Mouse (Mus musculus) neutrophil, adult 5-6 weeks (primary cell): ENCODE data around the gene Atp5g1. TPM values are rescaled to one million over a fixed set of nuclear protein-coding genes. Genes with fewer than 3 reads are reported as not detected.
A peak's percentile ranks its signal among the peaks of the same experiment; 100 is the strongest.

Source experiments
- ATAC-seq: fragments of 151-379, 151-347 bp; 2 replicates; pipeline ENCODE4 v1.8.0; 2017; ENCODE audit warnings: mild to moderate bottlenecking, moderate TSS enrichment; ENCODE audit not compliant: insufficient number of reproducible peaks, poor library complexity, low FRiP score, severe bottlenecking; ENCODE audit errors: extremely low read depth
- total RNA-seq: library from RNA; stranded (forward); fragments of 200-1000 nt; gene quantifications from 2 replicates; pipeline ENCODE4 v1.2.3, GENCODE M21; 2017

Gene Atp5g1
- total RNA-seq, 1 experiment from 2014 or later = 7.6 TPM

GRCm38 (mm10) chr11:96074351-96075176, 906 bp downstream of the Atp5g1 start:
- no peak for ATAC-seq

DNA sequence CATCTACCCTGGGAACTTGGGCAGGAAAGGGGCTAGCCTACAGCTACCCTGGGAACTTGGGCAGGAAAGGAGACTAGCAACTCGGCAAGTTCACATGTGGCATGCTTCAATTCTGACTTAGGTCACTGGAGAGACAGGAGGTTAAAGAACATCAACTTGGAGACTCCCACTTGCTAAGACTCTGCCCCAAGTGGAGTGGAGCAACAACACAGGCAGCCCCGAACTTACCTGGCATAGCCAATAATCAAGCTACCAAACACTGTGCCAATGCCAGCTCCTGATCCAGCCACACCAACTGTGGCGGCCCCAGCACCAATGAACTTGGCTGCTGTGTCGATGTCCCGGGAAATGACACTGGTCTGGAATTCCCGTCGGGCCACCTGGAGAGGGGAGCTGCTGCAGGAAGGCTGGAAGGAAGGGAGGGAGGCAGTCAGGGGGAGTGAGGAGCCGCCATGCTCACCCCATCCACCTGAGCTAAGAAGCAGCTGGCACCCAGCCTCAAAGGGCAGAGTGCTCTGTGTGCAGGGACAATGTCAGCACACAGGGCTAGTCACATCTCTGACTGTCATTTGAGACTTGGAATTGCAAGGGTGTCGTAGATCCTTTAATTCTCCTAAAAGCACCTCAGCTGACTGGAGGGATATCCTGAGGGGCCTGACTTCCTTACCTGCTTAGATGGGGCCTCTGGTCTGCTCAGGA, 2.0 kb downstream of the Atp5g1 start:
- ATAC-seq = no peak

DNA sequence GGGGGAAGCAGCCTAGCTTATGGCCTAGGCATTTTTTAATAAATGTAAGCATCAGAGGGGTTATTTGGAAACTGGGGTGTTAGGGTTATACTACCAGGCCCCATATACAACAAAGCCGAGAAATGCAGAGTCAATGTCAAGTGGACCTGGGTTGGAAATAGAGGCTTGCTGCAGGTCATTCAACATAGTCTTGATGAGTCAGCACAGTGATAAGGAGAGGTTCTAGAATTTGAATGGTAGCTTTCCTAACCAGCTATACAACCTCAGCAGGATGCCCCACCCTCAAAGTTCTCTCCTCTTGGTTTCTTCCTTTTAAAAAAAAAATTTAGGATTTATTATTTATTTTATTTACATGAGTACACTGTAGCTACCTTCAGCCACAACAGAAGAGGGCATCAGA, 4.5 kb downstream of the Atp5g1 start:
- no peak for ATAC-seq

DNA sequence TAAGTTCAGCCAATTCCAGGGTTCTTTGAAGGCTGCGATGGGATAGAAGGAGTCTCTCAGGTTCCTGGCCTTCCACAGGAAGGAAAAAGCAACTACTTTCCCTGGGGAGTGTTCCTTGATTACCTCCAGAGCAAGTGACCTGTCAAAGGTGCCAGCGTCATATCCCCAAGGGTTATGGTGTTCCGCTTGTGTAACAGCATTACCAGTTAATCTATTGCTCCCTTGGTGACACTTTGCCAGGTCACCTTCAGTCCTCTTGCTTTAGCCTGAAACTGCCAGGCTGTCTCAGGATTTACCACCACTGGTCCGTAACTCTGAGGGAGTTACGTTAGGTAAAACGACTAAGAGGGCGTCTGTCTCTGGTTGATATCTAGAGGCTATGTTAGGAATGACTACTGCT, 5.1 kb downstream of the Atp5g1 start:
- ATAC-seq = no peak

- ATAC-seq = no peak
Measured at GRCm38 (mm10) chr11:96068231-96068630, 7.2 kb downstream of the Atp5g1 start.

- ATAC-seq = peak; percentile 95
Measured at GRCm38 (mm10) chr11:96065215-96065911, 10.1 kb downstream of the Atp5g1 start, which contains the start of gene Ube2z. Ube2z (minus strand) TSS chr11:96065388.

GRCm38 (mm10) chr11:96064521-96065214, 10.8 kb downstream of the Atp5g1 start:
- ATAC-seq = peak; percentile 24; the same call in 1 of the 2 replicates

DNA sequence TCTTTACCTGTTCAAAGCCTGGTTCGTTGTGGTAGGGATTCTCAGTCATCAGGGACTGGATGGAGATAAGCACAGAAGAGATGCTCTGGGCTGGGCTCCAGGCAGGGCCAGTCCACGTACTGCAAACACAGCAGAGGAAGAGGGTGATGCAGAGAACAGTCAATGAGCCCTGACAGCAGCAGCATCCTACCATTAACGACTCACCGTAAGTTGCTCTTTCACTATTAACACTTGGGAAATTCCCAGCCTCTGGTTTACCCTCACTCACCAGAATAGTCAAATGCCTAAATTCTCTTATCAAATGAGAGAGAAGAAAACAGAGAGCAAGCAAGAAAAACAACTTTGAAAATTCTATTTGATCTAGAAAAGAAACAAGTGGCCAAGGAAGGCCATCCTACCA, 17.2 kb downstream of the Atp5g1 start:
- no peak for ATAC-seq

- ATAC-seq = no peak
Measured at GRCm38 (mm10) chr11:96050854-96051253, 24.6 kb downstream of the Atp5g1 start.

GRCm38 (mm10) chr11:96049939-96050338, 25.5 kb downstream of the Atp5g1 start:
- ATAC-seq = no peak

- no peak for ATAC-seq
Measured at GRCm38 (mm10) chr11:96047469-96048373, 27.7 kb downstream of the Atp5g1 start.

GRCm38 (mm10) chr11:96046793-96047192, 28.7 kb downstream of the Atp5g1 start:
- no peak for ATAC-seq

DNA sequence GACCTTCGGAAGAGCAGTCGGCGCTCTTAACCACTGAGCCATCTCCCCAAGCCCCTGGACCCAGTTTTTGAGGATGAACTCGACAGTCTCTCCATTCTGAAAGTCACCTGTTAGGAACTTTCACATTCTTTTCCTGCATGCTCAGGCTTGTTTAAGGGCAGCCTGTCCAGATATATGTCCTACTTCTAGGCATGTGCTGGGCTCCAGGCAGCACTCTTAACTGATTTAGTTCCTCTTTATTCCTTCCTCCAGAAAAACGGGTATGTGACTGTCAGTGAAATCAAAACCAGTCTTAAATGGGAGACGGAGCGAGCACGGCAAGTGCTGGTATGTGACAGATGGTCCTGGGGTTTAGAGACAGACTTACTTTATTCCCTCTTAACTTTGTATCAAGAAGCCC, 29.4 kb downstream of the Atp5g1 start:
- no peak for ATAC-seq

DNA sequence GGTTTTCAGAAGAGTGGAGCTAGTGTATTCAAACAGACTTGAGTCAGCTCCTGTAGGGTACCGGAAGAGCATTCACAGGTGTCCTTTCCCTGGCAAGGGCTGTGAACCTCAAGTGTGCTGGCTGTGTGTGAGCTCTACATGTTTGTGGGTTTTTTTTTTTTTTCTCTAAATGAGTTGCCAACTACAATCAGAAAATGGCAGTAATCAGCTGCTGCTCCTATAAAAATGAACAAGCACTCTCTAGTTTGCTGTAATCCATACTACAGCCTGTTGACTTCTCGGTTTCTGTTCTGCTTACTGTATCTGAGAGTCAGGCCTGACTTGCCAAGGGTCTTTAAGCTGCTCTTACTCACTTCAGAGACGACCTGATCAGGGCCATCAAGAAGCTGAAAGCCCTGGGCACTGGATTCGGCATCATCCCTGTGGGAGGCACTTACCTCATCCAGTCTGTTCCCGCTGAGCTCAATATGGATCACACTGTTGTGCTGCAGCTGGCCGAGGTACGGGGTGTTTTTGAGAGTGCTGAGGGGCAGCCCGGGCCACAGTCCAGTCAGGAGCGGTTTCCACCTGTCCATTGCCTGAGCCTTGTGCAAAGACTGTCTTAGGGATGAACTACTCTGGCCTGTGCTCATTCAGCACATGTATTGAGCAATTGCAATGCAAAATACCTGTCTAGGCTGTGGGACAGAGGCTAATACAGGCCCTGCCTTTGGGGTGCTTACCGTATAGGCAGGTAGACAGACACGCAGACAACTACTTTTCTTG, 30.5 kb downstream of the Atp5g1 start:
- no peak for ATAC-seq

DNA sequence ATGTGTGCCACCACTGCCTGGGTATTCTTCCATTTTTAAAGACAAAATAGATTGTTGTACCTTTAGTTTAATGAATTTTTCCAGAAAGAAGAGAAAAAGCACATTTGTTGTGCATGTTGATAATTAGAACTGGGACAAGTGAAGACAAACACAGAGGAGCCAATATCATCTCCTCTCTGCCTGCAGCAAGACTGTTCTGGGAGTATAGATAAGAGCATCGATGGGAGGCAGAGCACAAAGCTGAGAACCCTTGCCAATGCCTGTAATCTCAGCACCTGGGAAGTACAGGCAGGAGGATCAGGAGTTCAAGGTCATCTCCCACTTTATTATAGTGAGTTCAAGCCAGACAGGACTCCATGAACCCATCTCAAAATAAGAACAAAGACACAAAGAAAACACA, 36.9 kb downstream of the Atp5g1 start:
- ATAC-seq = no peak

DNA sequence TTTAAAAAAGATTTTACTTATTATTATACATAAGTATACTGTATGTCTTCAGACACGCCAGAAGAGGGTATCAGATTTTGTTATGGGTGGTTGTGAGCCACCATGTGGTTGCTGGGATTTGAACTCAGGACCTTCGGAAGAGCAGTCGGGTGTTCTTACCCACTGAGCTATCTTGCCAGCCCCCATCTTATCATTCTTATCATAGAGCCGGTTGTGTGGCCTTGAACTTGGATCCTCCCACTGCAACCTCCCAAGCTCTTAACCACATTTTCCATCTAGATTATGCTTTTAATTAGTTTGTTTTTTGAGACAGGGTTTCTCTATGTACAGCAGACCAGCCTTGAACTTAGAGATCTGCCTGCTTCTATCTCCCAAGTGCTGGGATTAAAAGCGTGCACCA, 38.0 kb downstream of the Atp5g1 start:
- ATAC-seq = no peak

DNA sequence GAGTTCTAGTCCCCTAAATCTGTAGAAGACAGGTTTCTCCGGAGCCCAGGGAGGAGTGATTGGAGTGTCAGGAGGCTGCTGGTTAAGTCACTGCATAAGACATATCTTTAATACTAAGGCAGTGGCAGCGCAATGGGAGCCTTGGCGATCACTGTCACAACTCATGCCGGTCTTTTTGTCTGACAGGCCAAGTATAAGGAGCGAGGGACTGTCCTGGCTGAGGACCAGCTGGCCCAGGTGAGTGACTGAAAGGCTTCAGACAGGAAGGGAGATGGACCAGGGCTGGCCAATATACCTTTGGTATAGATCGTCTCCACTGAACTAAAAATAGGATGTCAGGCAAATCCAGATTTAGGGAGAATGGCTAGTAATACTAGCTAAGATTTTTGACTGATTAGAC, 40.3 kb downstream of the Atp5g1 start:
- ATAC-seq = no peak
